Mouse (Mus musculus): ENCODE data around the gene Izumo1r.

DNA sequence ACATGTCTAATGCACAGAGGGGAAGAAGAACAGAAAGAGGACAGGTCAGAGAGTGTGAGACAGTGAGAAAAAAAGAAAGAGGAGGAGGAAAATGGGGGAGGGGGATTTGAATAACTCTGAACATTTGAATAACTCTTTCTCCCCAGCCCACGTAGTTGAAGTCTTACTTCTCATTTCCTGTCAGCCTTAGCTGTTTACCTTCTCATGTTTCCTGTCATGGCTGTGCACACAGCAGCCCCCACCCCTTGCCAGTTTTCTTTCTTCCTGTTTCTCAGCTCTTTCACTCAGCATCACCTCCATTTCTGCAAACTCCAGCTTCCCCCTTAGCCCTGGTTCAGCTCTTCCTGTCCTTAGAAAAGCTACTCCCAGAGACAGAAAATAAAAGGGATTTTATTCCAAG is 22.8 kb upstream of the Izumo1r start:
- TF ChIP-seq CTCF (IDR thresholded peaks at IDR 0.05; ENCODE audit: extremely low read depth, insufficient read depth, insufficient read length, insufficient replicate concordance) (no peak), POLR2A (IDR thresholded peaks at IDR 0.05; ENCODE audit: low read depth, low read length) (no peak)

All from spleen, adult 2 months (tissue).